Mouse (Mus musculus): ENCODE measurements around the gene Pkp2. TPM values are rescaled to one million over a fixed set of nuclear protein-coding genes. Genes with fewer than 3 reads are reported as not detected.

The Pkp2 gene
- total RNA-seq, 2 experiments from 2014 or later: 2.2 to 2.9 TPM

- no peak for DNase-seq
Measured at GRCm38 (mm10) chr16:16261481-16261880, 48.4 kb downstream of the Pkp2 start.

- DNase-seq: no peak
Measured at GRCm38 (mm10) chr16:16262436-16262835, 49.3 kb downstream of the Pkp2 start.

- no peak for DNase-seq
Measured at GRCm38 (mm10) chr16:16272978-16273377, 59.9 kb downstream of the Pkp2 start.

- no peak for DNase-seq
Measured at GRCm38 (mm10) chr16:16273752-16274151, 60.6 kb downstream of the Pkp2 start.

GRCm38 (mm10) chr16:16302369-16303137 lies 89.4 kb downstream of the Pkp2 start, which contains the start of gene Yars2:
Gene Yars2, plus strand, starts transcription at chr16:16302965.
- peak; percentile 95 for DNase-seq

GRCm38 (mm10) chr16:16303138-16303827 lies 90.2 kb downstream of the Pkp2 start:
- DNase-seq: peak; percentile 43 to 61

- no peak for DNase-seq
Measured at GRCm38 (mm10) chr16:16303888-16304287, 90.8 kb downstream of the Pkp2 start.

- no peak for DNase-seq
Measured at GRCm38 (mm10) chr16:16311319-16311718, 98.2 kb downstream of the Pkp2 start.

Other genes starting within 250 kb of the Pkp2 start
- 10 to 100 TPM; 36.6 to 39.7 TPM for gene Yars2, start 89.6 kb downstream of the Pkp2 start, total RNA-seq (2021)
- gene Dnm1l, start 145.6 kb downstream of the Pkp2 start, total RNA-seq (2021): 10 to 100 TPM; 69.7 to 80.7 TPM

All from adrenal gland, postnatal 36 days (tissue).